Mouse (Mus musculus) embryonic facial prominence, embryonic 13.5 days (tissue): ENCODE results near the gene Casc3. TPM values are rescaled to one million over a fixed set of nuclear protein-coding genes. Genes with fewer than 3 reads are reported as not detected.

ENCODE experiments used
- ATAC-seq: fragments of 200-750 bp; cut with Nextera tagmentation; 2 replicates; pipeline ENCODE4 v1.8.0; 2017; ENCODE audit warnings: low read depth; ENCODE audit not compliant: insufficient number of reproducible peaks, insufficient read depth, low FRiP score, low TSS enrichment
- H3K27ac ChIP-seq: fragments of 300-500 bp; sonication (generic); 2 replicates; pipeline ENCODE4 v1.5.1; 2015; ENCODE audit warnings: moderate library complexity, mild to moderate bottlenecking, inconsistent platforms
- H3K27me3 ChIP-seq: fragments of 300-500 bp; sonication (generic); 2 replicates; pipeline ENCODE4 v1.6.1; 2015; ENCODE audit warnings: mild to moderate bottlenecking, inconsistent platforms
- H3K36me3 ChIP-seq: fragments of 300-500 bp; sonication (generic); 2 replicates; pipeline ENCODE4 v1.6.1; 2015; ENCODE audit warnings: mild to moderate bottlenecking, inconsistent platforms
- H3K4me1 ChIP-seq: fragments of 300-500 bp; sonication (generic); 2 replicates; pipeline ENCODE4 v1.6.1; 2015; ENCODE audit warnings: inconsistent platforms
- H3K4me2 ChIP-seq: fragments of 300-500 bp; sonication (generic); 2 replicates; pipeline ENCODE4 v1.6.1; 2015; ENCODE audit warnings: moderate library complexity, mild to moderate bottlenecking, inconsistent platforms
- H3K4me3 ChIP-seq: fragments of 300-500 bp; sonication (generic); 2 replicates; pipeline ENCODE4 v1.5.1; 2015; ENCODE audit warnings: mild to moderate bottlenecking, inconsistent platforms
- H3K9ac ChIP-seq: fragments of 300-500 bp; sonication (generic); 2 replicates; pipeline ENCODE4 v1.6.1; 2015; ENCODE audit warnings: mild to moderate bottlenecking, inconsistent platforms
- H3K9me3 ChIP-seq: fragments of 300-500 bp; sonication (generic); 2 replicates; pipeline ENCODE4 v1.6.1; 2016; ENCODE audit warnings: inconsistent platforms
- WGBS: fragments of 180-500 bp; shearing (Covaris S2); methylation state at CpG from one replicate; pipeline ENCODE4 v1.1.7; 2015; ENCODE audit warnings: mixed read lengths; 5-methylcytosine and 5-hydroxymethylcytosine counted together
- polyA plus RNA-seq: library from polyadenylated mRNA; unstranded; fragments of >200 nt; fragmentation: Nextera tagmentation; extraction: Ambion mirVana; gene quantifications from 2 replicates; pipeline ENCODE4 v1.2.1, GENCODE M21; 2015

Gene Casc3
- polyA plus RNA-seq: 39.0 and 40.3 TPM in 2 replicates

GRCm38 (mm10) chr11:98804605-98805004 lies at the start of gene Casc3:
Gene Casc3 (plus strand): TSS chr11:98804905.
- ATAC-seq: no peak

GRCm38 (mm10) chr11:98755726-98756380 lies 48.9 kb upstream of the Casc3 start:
- Histone ChIP-seq H3K27me3 (no peaks in the 10 kb centered on the region), H3K9ac (no peak overlapping the region), H3K4me2 (no peak overlapping the region), H3K27ac (no peak overlapping the region), H3K4me1 (peaks cover 39% of the 10 kb centered on the region), H3K36me3 (peaks cover 62% of the 10 kb centered on the region), H3K9me3 (no peaks in the 10 kb centered on the region), H3K4me3 (no peak overlapping the region)
- WGBS: 87% methylated on average over 6 of the region's 6 CpGs
- no peak for ATAC-seq

More at GRCm38 (mm10) chr11:98804605-98805004, at the start of gene Casc3:
- H3K9ac ChIP-seq: no peak within 1 kb of the TSS
- no peak within 1 kb of the TSS for H3K4me2 ChIP-seq
- no peak within 1 kb of the TSS for H3K4me3 ChIP-seq
- H3K36me3 ChIP-seq: peaks cover 83% of the 10 kb centered on the region
- H3K27me3 ChIP-seq: no peaks in the 10 kb centered on the region
- no peak within 1 kb of the TSS for H3K27ac ChIP-seq
- H3K9me3 ChIP-seq: no peaks in the 10 kb centered on the region
- WGBS: 94% methylated on average over 5 of the region's 5 CpGs
- 0 out of 2 replicates have a peak, but pooled peaks cover 5% of the 10 kb centered on the region for H3K4me1 ChIP-seq

- H3K9me3 ChIP-seq: no peaks in the 10 kb centered on the region
- H3K27ac ChIP-seq: no peak overlapping the region
- ATAC-seq: no peak
- no peak overlapping the region for H3K9ac ChIP-seq
- H3K4me2 ChIP-seq: no peak overlapping the region
- no peaks in the 10 kb centered on the region for H3K27me3 ChIP-seq
- no peak overlapping the region for H3K4me3 ChIP-seq
- H3K36me3 ChIP-seq: peaks cover 70% of the 10 kb centered on the region
- 86% methylated on average over 12 of the region's 12 CpGs for WGBS
- peaks cover 31% of the 10 kb centered on the region for H3K4me1 ChIP-seq
These were observed 48.0 kb upstream of the Casc3 start for GRCm38 (mm10) chr11:98756711-98757110.

- H3K9ac ChIP-seq: no peak overlapping the region
- 95% methylated on average over 4 of the region's 4 CpGs for WGBS
- peaks cover 84% of the 10 kb centered on the region for H3K36me3 ChIP-seq
- no peak overlapping the region for H3K4me2 ChIP-seq
- H3K4me1 ChIP-seq: peaks cover 38% of the 10 kb centered on the region
- H3K27me3 ChIP-seq: no peaks in the 10 kb centered on the region
- no peaks in the 10 kb centered on the region for H3K9me3 ChIP-seq
- no peak overlapping the region for H3K27ac ChIP-seq
- no peak overlapping the region for H3K4me3 ChIP-seq
- no peak for ATAC-seq
These were observed 42.8 kb upstream of the Casc3 start for GRCm38 (mm10) chr11:98761939-98762338.

GRCm38 (mm10) chr11:98762756-98763501 lies 41.8 kb upstream of the Casc3 start:
- Histone ChIP-seq H3K27ac (peak overlapping the region; percentile 28; the same call in 1 of the 2 replicates), H3K27me3 (no peaks in the 10 kb centered on the region), H3K36me3 (peaks cover 74% of the 10 kb centered on the region), H3K4me3 (no peak overlapping the region), H3K9me3 (no peaks in the 10 kb centered on the region), H3K4me2 (no peak overlapping the region), H3K9ac (no peak overlapping the region), H3K4me1 (peaks cover 48% of the 10 kb centered on the region)
- peak; percentile 21; the same call in 1 of the 2 replicates for ATAC-seq
- WGBS: 60% methylated on average over 17 of the region's 17 CpGs

GRCm38 (mm10) chr11:98763502-98763861 lies 41.2 kb upstream of the Casc3 start:
- H3K4me1 ChIP-seq: peaks cover 53% of the 10 kb centered on the region
- no peaks in the 10 kb centered on the region for H3K9me3 ChIP-seq
- no peak overlapping the region for H3K4me2 ChIP-seq
- H3K27me3 ChIP-seq: no peaks in the 10 kb centered on the region
- no peak overlapping the region for H3K9ac ChIP-seq
- ATAC-seq: no peak
- H3K27ac ChIP-seq: no peak overlapping the region; the same call in 1 of the 2 replicates
- H3K4me3 ChIP-seq: no peak overlapping the region
- WGBS: 83% methylated on average over 8 of the region's 8 CpGs
- H3K36me3 ChIP-seq: peaks cover 75% of the 10 kb centered on the region

- Histone ChIP-seq H3K27ac (0 out of 2 replicates have a peak overlapping the region, but pooled peaks have one; percentile 39), H3K36me3 (peaks cover 75% of the 10 kb centered on the region)
These were observed 40.6 kb upstream of the Casc3 start for GRCm38 (mm10) chr11:98764091-98764490.

GRCm38 (mm10) chr11:98764746-98765145 lies 40.0 kb upstream of the Casc3 start:
- Histone ChIP-seq H3K9ac (no peak overlapping the region), H3K9me3 (no peaks in the 10 kb centered on the region), H3K4me3 (no peak overlapping the region), H3K4me1 (peaks cover 59% of the 10 kb centered on the region), H3K4me2 (no peak overlapping the region), H3K27ac (0 out of 2 replicates have a peak overlapping the region, but pooled peaks have one; percentile 39), H3K27me3 (no peaks in the 10 kb centered on the region), H3K36me3 (peaks cover 77% of the 10 kb centered on the region)
- no peak for ATAC-seq

More at GRCm38 (mm10) chr11:98764091-98764490, 40.6 kb upstream of the Casc3 start:
- Histone ChIP-seq H3K4me3 (no peak overlapping the region), H3K9ac (no peak overlapping the region), H3K4me1 (peaks cover 59% of the 10 kb centered on the region), H3K27me3 (no peaks in the 10 kb centered on the region), H3K4me2 (no peak overlapping the region), H3K9me3 (no peaks in the 10 kb centered on the region)
- ATAC-seq: no peak
- 80% methylated on average over 18 of the region's 18 CpGs for WGBS

GRCm38 (mm10) chr11:98765421-98766309 lies 39.0 kb upstream of the Casc3 start:
- Histone ChIP-seq H3K27me3 (no peaks in the 10 kb centered on the region), H3K27ac (peak overlapping the region; percentile 39), H3K36me3 (peaks cover 78% of the 10 kb centered on the region), H3K4me3 (no peak overlapping the region), H3K9ac (no peak overlapping the region), H3K9me3 (no peaks in the 10 kb centered on the region), H3K4me1 (peaks cover 59% of the 10 kb centered on the region), H3K4me2 (no peak overlapping the region)
- WGBS: 49% methylated on average over 5 of the region's 9 CpGs
- ATAC-seq: no peak

- Histone ChIP-seq H3K4me3 (no peak overlapping the region), H3K4me1 (peaks cover 59% of the 10 kb centered on the region), H3K9ac (no peak overlapping the region), H3K27ac (no peak overlapping the region), H3K27me3 (no peaks in the 10 kb centered on the region), H3K9me3 (no peaks in the 10 kb centered on the region), H3K36me3 (peaks cover 78% of the 10 kb centered on the region), H3K4me2 (no peak overlapping the region)
- 45% methylated on average over 2 of the region's 2 CpGs for WGBS
- ATAC-seq: no peak
These were observed 38.4 kb upstream of the Casc3 start for GRCm38 (mm10) chr11:98766346-98766745.

- no peak for ATAC-seq
- H3K27ac ChIP-seq: no peak overlapping the region; the same call in 1 of the 2 replicates
- H3K36me3 ChIP-seq: peaks cover 74% of the 10 kb centered on the region
These were observed 37.9 kb upstream of the Casc3 start for GRCm38 (mm10) chr11:98766816-98767215.

More at GRCm38 (mm10) chr11:98766816-98767215, 37.9 kb upstream of the Casc3 start:
- Histone ChIP-seq H3K27me3 (no peaks in the 10 kb centered on the region), H3K9me3 (no peaks in the 10 kb centered on the region), H3K4me1 (peaks cover 59% of the 10 kb centered on the region), H3K4me2 (peak overlapping the region; percentile 47), H3K9ac (0 out of 2 replicates have a peak overlapping the region, but pooled peaks have one; percentile 32), H3K4me3 (no peak overlapping the region)
- 44% methylated on average over 5 of the region's 5 CpGs for WGBS
